Mouse (Mus musculus) forebrain, embryonic 12.5 days (tissue): ENCODE measurements around the gene Scnm1. TPM values are rescaled to one million over a fixed set of nuclear protein-coding genes. Genes with fewer than 3 reads are reported as not detected.
"Not testable (repeated sequence)": the region's sequence is repeated elsewhere in the genome, so short reads cannot be mapped to it uniquely, and the experiment has no call there.

ENCODE experiments used
- ATAC-seq: fragments of 200-750 bp; cut with Nextera tagmentation; 2 replicates; pipeline ENCODE4 v1.8.0; 2017; ENCODE audit warnings: moderate TSS enrichment; ENCODE audit not compliant: low FRiP score
- H3K27ac ChIP-seq: fragments of 300-500 bp; sonication (generic); 2 replicates; pipeline ENCODE4 v1.5.1; 2016; ENCODE audit warnings: mild to moderate bottlenecking
- H3K27me3 ChIP-seq: fragments of 300-500 bp; sonication (generic); 2 replicates; pipeline ENCODE4 v1.6.1; 2016; ENCODE audit warnings: mild to moderate bottlenecking
- H3K36me3 ChIP-seq: fragments of 300-500 bp; sonication (generic); replicated peaks from 2 replicates; pipeline ENCODE4 v1.6.1; 2016; ENCODE audit warnings: mild to moderate bottlenecking
- H3K4me1 ChIP-seq: fragments of 300-500 bp; sonication (generic); 2 replicates; pipeline ENCODE4 v1.6.1; 2016
- H3K4me2 ChIP-seq: fragments of 300-500 bp; sonication (generic); 2 replicates; pipeline ENCODE4 v1.6.1; 2016; ENCODE audit warnings: mild to moderate bottlenecking, moderate library complexity
- H3K4me3 ChIP-seq: fragments of 300-500 bp; sonication (generic); replicated peaks from 2 replicates; pipeline ENCODE4 v1.5.1; 2016; ENCODE audit warnings: mild to moderate bottlenecking
- H3K9ac ChIP-seq: fragments of 300-500 bp; sonication (generic); 2 replicates; pipeline ENCODE4 v1.6.1; 2016; ENCODE audit warnings: mild to moderate bottlenecking
- H3K9me3 ChIP-seq: fragments of 300-500 bp; sonication (generic); 2 replicates; pipeline ENCODE4 v1.6.1; 2016
- WGBS: fragments of 180-500 bp; shearing (Covaris S2); methylation state at CpG from one replicate; pipeline ENCODE4 v1.1.7; 2016; 5-methylcytosine and 5-hydroxymethylcytosine counted together
- polyA plus RNA-seq: library from polyadenylated mRNA; unstranded; fragments of >200 nt; fragmentation: Nextera tagmentation; extraction: Ambion mirVana; gene quantifications from 2 replicates; pipeline ENCODE4 v1.2.1, GENCODE M21; 2016

Gene Scnm1
- polyA plus RNA-seq, 1 experiment from 2014 or later = 84.6 TPM

- 61% methylated on average over 6 of the region's 6 CpGs for WGBS
- Histone ChIP-seq H3K9ac (no peak within 1 kb of the TSS), H3K36me3 (peaks cover 49% of the 10 kb centered on the region), H3K4me2 (no peak within 1 kb of the TSS), H3K27ac (0 out of 2 replicates have a peak within 1 kb of the TSS, but pooled peaks have one; percentile 31), H3K27me3 (no peaks in the 10 kb centered on the region), H3K4me1 (peaks cover 5% of the 10 kb centered on the region; the same call in 1 of the 2 replicates), H3K4me3 (no peak within 1 kb of the TSS), H3K9me3 (no peaks in the 10 kb centered on the region)
- peak; percentile 37; the same call in 1 of the 2 replicates for ATAC-seq
Measured at GRCm38 (mm10) chr3:95124246-95124645, 9.6 kb downstream of the Scnm1 start, which contains the start of gene Tmod4. Gene Tmod4 (plus strand): TSS chr3:95124476.

GRCm38 (mm10) chr3:95121580-95121979 is 12.2 kb downstream of the Scnm1 start:
- Histone ChIP-seq H3K4me2 (no peak overlapping the region), H3K9me3 (no peaks in the 10 kb centered on the region), H3K4me3 (no peak overlapping the region), H3K27ac (no peak overlapping the region), H3K4me1 (peaks cover 5% of the 10 kb centered on the region; the same call in 1 of the 2 replicates), H3K36me3 (peaks cover 60% of the 10 kb centered on the region), H3K27me3 (no peaks in the 10 kb centered on the region), H3K9ac (no peak overlapping the region)
- 89% methylated on average over 6 of the region's 6 CpGs for WGBS
- no peak for ATAC-seq

GRCm38 (mm10) chr3:95117751-95118150 is 16.1 kb downstream of the Scnm1 start:
- H3K4me2 ChIP-seq = no peak overlapping the region
- no peak overlapping the region for H3K27ac ChIP-seq
- H3K4me1 ChIP-seq = peaks cover 2% of the 10 kb centered on the region
- H3K36me3 ChIP-seq = peaks cover 73% of the 10 kb centered on the region
- WGBS = 93% methylated on average over 2 of the region's 2 CpGs
- no peak overlapping the region for H3K4me3 ChIP-seq
- no peak for ATAC-seq
- no peak overlapping the region for H3K9ac ChIP-seq
- H3K27me3 ChIP-seq = no peaks in the 10 kb centered on the region
- no peaks in the 10 kb centered on the region for H3K9me3 ChIP-seq

GRCm38 (mm10) chr3:95112760-95113159 is 21.1 kb downstream of the Scnm1 start:
- H3K27me3 ChIP-seq = no peaks in the 10 kb centered on the region
- WGBS = 91% methylated on average over 1 of the region's 1 CpGs
- H3K4me1 ChIP-seq = peaks cover 11% of the 10 kb centered on the region
- no peak overlapping the region; the same call in 1 of the 2 replicates for H3K4me3 ChIP-seq
- peaks cover 28% of the 10 kb centered on the region for H3K36me3 ChIP-seq
- H3K27ac ChIP-seq = no peak overlapping the region
- H3K9me3 ChIP-seq = no peaks in the 10 kb centered on the region
- H3K9ac ChIP-seq = no peak overlapping the region
- H3K4me2 ChIP-seq = peak overlapping the region; percentile 46
- no peak for ATAC-seq

DNA sequence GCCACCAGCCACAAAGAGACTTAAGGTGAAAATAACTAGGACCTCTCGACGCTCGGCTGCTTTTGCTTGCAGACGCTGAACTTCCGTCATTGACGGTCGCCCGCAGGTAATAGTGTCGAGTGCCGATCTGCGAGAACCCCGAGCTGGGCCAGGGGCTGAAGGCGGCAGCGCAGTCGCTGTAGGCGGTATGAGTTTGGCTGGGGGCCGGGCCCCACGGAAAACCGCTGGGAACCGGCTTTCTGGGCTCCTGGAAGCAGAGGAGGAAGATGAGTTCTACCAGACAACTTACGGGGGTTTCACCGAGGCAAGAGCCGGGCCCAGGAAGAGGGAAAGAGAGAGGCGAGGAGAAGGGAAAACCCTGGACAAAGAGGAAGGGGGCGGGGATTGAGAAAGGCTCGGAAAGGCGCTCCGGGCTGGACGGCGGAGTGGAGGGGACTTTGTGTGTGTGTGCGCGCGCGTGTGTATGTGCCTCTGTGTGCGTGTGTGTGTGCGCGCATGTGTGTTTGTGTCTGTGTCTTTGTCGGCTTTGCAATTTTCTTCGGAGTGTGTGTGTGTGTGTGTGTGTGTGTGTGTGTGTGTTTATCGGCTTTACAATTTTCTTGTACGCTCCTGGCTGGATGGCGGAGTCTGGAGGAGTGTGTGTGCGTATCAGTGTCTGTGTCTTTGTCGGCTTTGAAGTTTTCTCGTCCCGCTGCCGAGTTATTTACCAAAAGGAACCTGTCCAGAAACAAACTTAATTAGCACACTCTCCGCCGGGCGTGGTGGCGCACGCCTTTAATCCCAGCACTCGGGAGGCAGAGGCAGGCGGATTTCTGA is 22.7 kb downstream of the Scnm1 start, which contains the start of gene Vps72:
Vps72 (plus strand) TSS at position 112 of the 816 bp plus-strand sequence.
- Histone ChIP-seq H3K4me3 (peak within 1 kb of the TSS; percentile 74), H3K27ac (peak within 1 kb of the TSS; percentile 99), H3K9ac (peak within 1 kb of the TSS; percentile 82), H3K36me3 (peaks cover 17% of the 10 kb centered on the region), H3K27me3 (no peaks in the 10 kb centered on the region), H3K4me2 (peak within 1 kb of the TSS; percentile 46), H3K4me1 (peaks cover 11% of the 10 kb centered on the region), H3K9me3 (no peaks in the 10 kb centered on the region)
- peak; percentile 80 for ATAC-seq
- 1% methylated on average over 53 of the region's 54 CpGs for WGBS

- ATAC-seq = no peak
Measured at GRCm38 (mm10) chr3:95107898-95108297, 25.9 kb downstream of the Scnm1 start.

DNA sequence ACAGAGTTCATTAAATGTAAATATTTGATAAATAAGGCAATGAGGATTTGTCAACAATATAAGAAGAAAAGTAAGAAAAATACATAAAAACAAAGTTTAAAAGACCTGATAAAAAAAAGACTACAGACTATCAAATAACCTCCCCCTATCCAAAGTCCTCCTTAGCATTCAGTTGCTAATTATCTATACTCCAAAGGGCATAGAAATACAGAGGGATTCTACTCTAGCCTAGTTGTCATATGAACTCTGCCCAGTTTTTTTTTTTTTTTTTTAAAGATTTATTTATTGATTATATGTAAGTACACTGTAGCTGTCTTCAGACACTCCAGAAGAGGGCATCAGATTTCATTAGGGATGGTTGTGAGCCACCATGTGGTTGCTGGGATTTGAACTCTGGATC is 26.5 kb downstream of the Scnm1 start:
- ATAC-seq, H3K36me3 ChIP-seq, H3K27ac ChIP-seq, H3K9ac ChIP-seq, H3K9me3 ChIP-seq, H3K27me3 ChIP-seq: not testable (repeated sequence)
- Histone ChIP-seq H3K4me1 (peaks cover 15% of the 10 kb centered on the region), H3K4me2 (peak overlapping the region; percentile 60), H3K4me3 (peak overlapping the region; percentile 97)

More at GRCm38 (mm10) chr3:95107898-95108297, 25.9 kb downstream of the Scnm1 start:
- H3K4me2 ChIP-seq = no peak overlapping the region
- peaks cover 21% of the 10 kb centered on the region for H3K4me1 ChIP-seq
- no peak overlapping the region for H3K27ac ChIP-seq
- peaks cover 5% of the 10 kb centered on the region for H3K36me3 ChIP-seq
- H3K4me3 ChIP-seq = no peak overlapping the region
- no peaks in the 10 kb centered on the region for H3K27me3 ChIP-seq
- H3K9ac ChIP-seq = no peak overlapping the region
- 72% methylated on average over 2 of the region's 2 CpGs for WGBS
- H3K9me3 ChIP-seq = no peaks in the 10 kb centered on the region

DNA sequence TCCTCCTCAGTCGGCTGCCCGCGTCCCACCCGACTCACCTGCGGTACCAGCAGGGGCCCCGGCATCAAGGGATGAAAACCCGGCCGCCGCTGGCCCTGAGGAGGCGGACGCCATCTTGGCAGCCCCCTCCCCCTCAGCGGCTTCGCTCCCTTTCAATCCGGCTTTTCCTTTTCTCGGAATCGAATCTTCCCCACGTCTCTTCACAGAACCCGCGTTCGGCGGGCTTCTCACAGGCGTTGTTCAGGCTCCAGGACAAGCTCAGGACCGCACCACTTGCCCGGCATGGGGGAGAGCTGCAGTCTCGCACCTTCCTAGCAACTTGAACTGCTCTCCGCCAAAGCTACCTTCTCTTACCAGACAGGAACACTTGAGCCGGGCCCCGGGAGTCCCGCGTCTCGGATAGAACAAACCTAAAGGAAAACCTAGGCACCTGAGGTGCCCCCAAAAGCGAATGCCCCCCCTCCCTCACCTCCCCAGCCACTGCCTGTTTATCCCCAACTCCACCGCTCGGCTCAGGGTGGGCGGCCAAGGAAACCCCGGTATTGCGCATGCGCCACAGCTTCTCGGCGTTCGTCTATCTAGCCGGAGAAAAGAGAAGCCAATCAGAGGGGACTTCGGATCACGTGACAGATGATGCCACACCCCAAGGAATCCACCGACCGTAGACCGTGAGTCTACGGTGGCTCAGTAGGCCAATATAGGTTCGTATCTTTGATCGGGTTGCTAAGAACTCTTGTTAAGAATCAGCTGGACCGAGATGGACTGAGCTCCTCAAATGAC is 27.3 kb downstream of the Scnm1 start, which contains the start of gene Pip5k1a:
Pip5k1a (minus strand) TSS at position 593 of the 780 bp plus-strand sequence.
- no peaks in the 10 kb centered on the region for H3K27me3 ChIP-seq
- WGBS = under 1% methylated on average over 45 of the region's 51 CpGs
- ATAC-seq = peak; percentile 95
- H3K9ac ChIP-seq = peak within 1 kb of the TSS; percentile 95
- H3K36me3 ChIP-seq = peaks cover 9% of the 10 kb centered on the region
- H3K4me3 ChIP-seq = peak within 1 kb of the TSS; percentile 97
- H3K4me1 ChIP-seq = peaks cover 16% of the 10 kb centered on the region
- no peaks in the 10 kb centered on the region for H3K9me3 ChIP-seq
- H3K27ac ChIP-seq = peak within 1 kb of the TSS; percentile 87
- H3K4me2 ChIP-seq = peak within 1 kb of the TSS; percentile 61

GRCm38 (mm10) chr3:95105586-95106337 is 28.0 kb downstream of the Scnm1 start:
- no peak for ATAC-seq

GRCm38 (mm10) chr3:95105121-95105520 is 28.7 kb downstream of the Scnm1 start:
- 67% methylated on average over 4 of the region's 4 CpGs for WGBS
- no peaks in the 10 kb centered on the region for H3K9me3 ChIP-seq
- H3K4me1 ChIP-seq = peaks cover 24% of the 10 kb centered on the region
- H3K27ac ChIP-seq = no peak overlapping the region
- peak overlapping the region; percentile 95 for H3K9ac ChIP-seq
- H3K4me3 ChIP-seq = peak overlapping the region; percentile 97
- H3K27me3 ChIP-seq = no peaks in the 10 kb centered on the region
- H3K36me3 ChIP-seq = peaks cover 9% of the 10 kb centered on the region
- H3K4me2 ChIP-seq = peak overlapping the region; percentile 61
- no peak for ATAC-seq

More at GRCm38 (mm10) chr3:95105586-95106337, 28.0 kb downstream of the Scnm1 start:
- no peaks in the 10 kb centered on the region for H3K27me3 ChIP-seq
- no peaks in the 10 kb centered on the region for H3K9me3 ChIP-seq
- H3K4me2 ChIP-seq = peak overlapping the region; percentile 61
- H3K27ac ChIP-seq = peak overlapping the region; percentile 87
- peak overlapping the region; percentile 97 for H3K4me3 ChIP-seq
- peaks cover 23% of the 10 kb centered on the region for H3K4me1 ChIP-seq
- peak overlapping the region; percentile 95 for H3K9ac ChIP-seq
- peaks cover 9% of the 10 kb centered on the region for H3K36me3 ChIP-seq
- WGBS = under 1% methylated on average over 16 of the region's 16 CpGs

- H3K4me2 ChIP-seq = no peak overlapping the region
- no peaks in the 10 kb centered on the region for H3K9me3 ChIP-seq
- no peaks in the 10 kb centered on the region for H3K27me3 ChIP-seq
- H3K4me3 ChIP-seq = no peak overlapping the region
- peaks cover 20% of the 10 kb centered on the region for H3K36me3 ChIP-seq
- ATAC-seq = no peak
- WGBS = 18% methylated on average over 2 of the region's 2 CpGs
- H3K9ac ChIP-seq = no peak overlapping the region
- H3K4me1 ChIP-seq = peaks cover 26% of the 10 kb centered on the region
- no peak overlapping the region for H3K27ac ChIP-seq
Measured at GRCm38 (mm10) chr3:95100854-95101253, 33.0 kb downstream of the Scnm1 start.
